Mouse (Mus musculus): ENCODE data around the gene Gm36864. TPM values are rescaled to one million over a fixed set of nuclear protein-coding genes. Genes with fewer than 3 reads are reported as not detected.

Gm36864 gene
- total and polyA plus RNA-seq, 3 experiments, result 0.16 TPM; not detected in 2

- TF ChIP-seq MAFK (IDR thresholded peaks at IDR 0.05; ENCODE audit: insufficient replicate concordance, low read length), result no peak
- no peak for TF ChIP-seq MAZ (IDR thresholded peaks at IDR 0.05; ENCODE audit: low read depth, low read length)
- no peak for TF ChIP-seq TCF12 (IDR thresholded peaks at IDR 0.05; ENCODE audit: low read depth, low read length)
- no peak for TF ChIP-seq CHD1 (IDR thresholded peaks at IDR 0.05; ENCODE audit: low read depth, low read length)
- in situ Hi-C loops (cut with MboI; ENCODE audit: low pct_ligation_motif_present, low pct_unique_long_range_greater_than_20kb, low sequenced_read_pairs) (no loop called here), dilution Hi-C loops (cut with MboI; ENCODE audit: extremely low pct_ligation_motif_present, extremely low pct_unique_long_range_greater_than_20kb, low sequenced_read_pairs) (no loop called here)
- no peak for DNase-seq (ENCODE audit: extremely low read depth)
- Histone ChIP-seq H3K27ac (ENCODE audit: insufficient read depth, low read depth) (no peak within 1 kb of the TSS), H3K27me3 (replicated peaks) (peaks cover 7% of the 10 kb centered on the region), H3K9me3 (replicated peaks; ENCODE audit: low read length) (no peaks in the 10 kb centered on the region), H3K79me2 (replicated peaks; ENCODE audit: control insufficient read depth, extremely low read depth, insufficient read depth, poor library complexity, severe bottlenecking) (no peaks in the 10 kb centered on the region), H3K4me3 (replicated peaks in 1 of 3; ENCODE audit: low read depth in 2 of 3, low read length in 2 of 3, poor library complexity in 1 of 3) (no peak within 1 kb of the TSS), H3K9ac (ENCODE audit: insufficient read depth, low read depth) (no peak within 1 kb of the TSS), H3K36me3 (replicated peaks in 1 of 2; ENCODE audit: control insufficient read depth in 1 of 2, insufficient read depth in 1 of 2, low read length in 1 of 2) (peaks cover 7 to 18% of the 10 kb centered on the region in 2 experiments), H3K4me1 (ENCODE audit: control insufficient read depth in 1 of 2, insufficient read depth in 2 of 2) (peaks cover 12 to 35% of the 10 kb centered on the region in 2 experiments), H3K4me2 (ENCODE audit: insufficient read depth, low read depth, poor library complexity, severe bottlenecking) (no peak within 1 kb of the TSS)
These were observed 21.3 kb downstream of the Gm36864 start, which contains the start of gene Acp4 for GRCm38 (mm10) chr7:44257278-44257677. Acp4 (minus strand) TSS chr7:44257378.

GRCm38 (mm10) chr7:44260410-44260809 lies 24.4 kb downstream of the Gm36864 start:
- in situ Hi-C loops (cut with MboI; ENCODE audit: low pct_ligation_motif_present, low pct_unique_long_range_greater_than_20kb, low sequenced_read_pairs), result loop anchor here (5.0 to 10.0 kb wide), 3 partner anchors 87 to 384 kb away; partner anchors contain the start of genes Emc10 and Fam71e1
- TF ChIP-seq MAZ (IDR thresholded peaks at IDR 0.05; ENCODE audit: low read depth, low read length), result no peak
- TF ChIP-seq POLR2AphosphoS2 (IDR thresholded peaks at IDR 0.05; ENCODE audit: low read depth, low read length), result no peak
- no peak for TF ChIP-seq MYC (IDR thresholded peaks at IDR 0.05; ENCODE audit: low read depth, low read length)
- no peak for TF ChIP-seq CHD1 (IDR thresholded peaks at IDR 0.05; ENCODE audit: low read depth, low read length)
- no peak for TF ChIP-seq UBTF (IDR thresholded peaks at IDR 0.05; ENCODE audit: low read depth, low read length)
- no peak for TF ChIP-seq CTCF (conservative IDR thresholded peaks at IDR 0.05 in 1 of 2, IDR thresholded peaks at IDR 0.05 in 1 of 2; ENCODE audit: low read depth in 2 of 2, low read length in 2 of 2)
- TF ChIP-seq TCF12 (IDR thresholded peaks at IDR 0.05; ENCODE audit: low read depth, low read length), result no peak
- no peak for TF ChIP-seq EP300 (IDR thresholded peaks at IDR 0.05; ENCODE audit: low read length)
- no peak for TF ChIP-seq POLR2A (IDR thresholded peaks at IDR 0.05; ENCODE audit: low read depth, low read length)
- TF ChIP-seq JUND (conservative IDR thresholded peaks at IDR 0.05; ENCODE audit: low read depth, low read length), result no peak
- TF ChIP-seq NRF1 (IDR thresholded peaks at IDR 0.05; ENCODE audit: low read depth, low read length), result no peak
- no peak for TF ChIP-seq USF1 (IDR thresholded peaks at IDR 0.05; ENCODE audit: low read depth, low read length)
- no peak for TF ChIP-seq RAD21 (IDR thresholded peaks at IDR 0.05; ENCODE audit: low read depth, low read length)
- no peak for TF ChIP-seq BHLHE40 (IDR thresholded peaks at IDR 0.05; ENCODE audit: low read depth, low read length)
- no peak for TF ChIP-seq USF2 (conservative IDR thresholded peaks at IDR 0.05; ENCODE audit: low read depth, low read length)
- no peak for TF ChIP-seq MXI1 (IDR thresholded peaks at IDR 0.05; ENCODE audit: low read depth, low read length)
- no peak for TF ChIP-seq TBP (conservative IDR thresholded peaks at IDR 0.05; ENCODE audit: low read depth, low read length)
- dilution Hi-C loops (cut with MboI; ENCODE audit: extremely low pct_ligation_motif_present, extremely low pct_unique_long_range_greater_than_20kb, low sequenced_read_pairs), result no loop called here

More at GRCm38 (mm10) chr7:44260410-44260809, 24.4 kb downstream of the Gm36864 start:
- Histone ChIP-seq H3K79me2 (replicated peaks; ENCODE audit: control insufficient read depth, extremely low read depth, insufficient read depth, poor library complexity, severe bottlenecking) (no peaks in the 10 kb centered on the region), H3K9ac (ENCODE audit: insufficient read depth, low read depth) (no peak overlapping the region), H3K4me3 (replicated peaks in 1 of 3; ENCODE audit: low read depth in 2 of 3, low read length in 2 of 3, poor library complexity in 1 of 3) (no peak overlapping the region), H3K4me2 (ENCODE audit: insufficient read depth, low read depth, poor library complexity, severe bottlenecking) (no peak overlapping the region), H3K9me3 (replicated peaks; ENCODE audit: low read length) (no peaks in the 10 kb centered on the region), H3K27ac (ENCODE audit: insufficient read depth, low read depth) (no peak overlapping the region), H3K36me3 (replicated peaks in 1 of 2; ENCODE audit: control insufficient read depth in 1 of 2, insufficient read depth in 1 of 2, low read length in 1 of 2) (no peaks in the 10 kb centered on the region), H3K27me3 (replicated peaks) (peaks cover 18% of the 10 kb centered on the region), H3K4me1 (ENCODE audit: control insufficient read depth in 1 of 2, insufficient read depth in 2 of 2) (peaks cover 0 to 9% of the 10 kb centered on the region in 2 experiments; a peak in 2 of 4 replicates)
- no peak for DNase-seq (ENCODE audit: extremely low read depth)
